Comparison of ENCODE assay signal across 10 mouse cellular contexts in the genomic region with DNA sequence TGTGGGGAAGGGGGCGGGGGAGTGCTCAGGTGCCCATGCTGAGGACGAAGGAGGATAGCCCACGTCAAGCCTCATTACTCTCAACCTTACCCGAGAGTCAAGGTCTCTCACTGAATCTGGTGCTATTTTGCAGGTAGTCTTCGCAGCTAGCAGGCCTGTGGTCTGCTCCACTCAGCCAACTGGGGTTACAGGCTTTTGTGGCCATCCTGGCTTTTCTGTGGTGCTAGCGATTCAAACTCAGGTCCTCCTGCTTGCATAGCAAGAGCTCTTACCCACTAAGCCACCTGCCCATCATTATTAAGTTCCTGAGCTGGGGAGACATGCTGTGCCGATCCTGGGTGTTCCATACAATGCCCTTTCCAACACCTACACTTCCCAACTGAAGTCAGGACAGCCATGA. TPM values are rescaled to one million over a fixed set of nuclear protein-coding genes. Genes with fewer than 3 reads are reported as not detected.
A peak's percentile ranks its signal among the peaks of the same experiment; 100 is the strongest.
DNase-seq lines count a peak whose midpoint lies in the region; ATAC-seq and TF ChIP-seq lines count a peak whose summit lies in the region.
"Had no signal": no experiment of that assay in that cellular context is flagged by ENCODE, and none has a peak within 500 bp of the region (broad histone marks: within the 10 kb centered on the region; RNA-seq: fewer than 3 reads in every experiment).

No protein-coding gene starts in this region.

- H3K36me3 ChIP-seq in heart, embryonic 15.5 days: no peaks in the 10 kb centered on the region
- H3K36me3 ChIP-seq in heart, embryonic 11.5 days (ENCODE audit: control insufficient read depth, insufficient read depth, low read length): no peaks in the 10 kb centered on the region
- H3K36me3 ChIP-seq in lung, embryonic 16.5 days (ENCODE audit: control insufficient read depth, insufficient read depth, low read length): no peaks in the 10 kb centered on the region
- no peaks in the 10 kb centered on the region for H3K36me3 ChIP-seq in lung, postnatal 0 days (ENCODE audit: insufficient read depth, low read length)
- H3K36me3 ChIP-seq in forebrain, embryonic 11.5 days (ENCODE audit: control insufficient read depth, insufficient read depth, low read length): no peaks in the 10 kb centered on the region
- no peaks in the 10 kb centered on the region for H3K36me3 ChIP-seq in hindbrain, postnatal 0 days (ENCODE audit: insufficient read depth, low read length)
- H3K36me3 ChIP-seq: limb, embryonic 15.5 days; midbrain, embryonic 12.5 days had no signal

- DNase-seq in lung, postnatal 0 days (ENCODE audit: low spot score): no peak
- DNase-seq in forebrain, embryonic 11.5 days (ENCODE audit: low spot score): peak; percentile 46
- no peak for DNase-seq in hindbrain, postnatal 0 days (ENCODE audit: low spot score)
- DNase-seq in thymus, postnatal 14 days: no peak
- DNase-seq in liver: no peak

- H3K9ac ChIP-seq in heart, embryonic 15.5 days: no peak overlapping the region
- H3K9ac ChIP-seq in heart, embryonic 11.5 days (ENCODE audit: low read depth, low read length): no peak overlapping the region
- no peak overlapping the region for H3K9ac ChIP-seq in lung, embryonic 16.5 days (ENCODE audit: low read length)
- no peak overlapping the region for H3K9ac ChIP-seq in lung, postnatal 0 days (replicated peaks; ENCODE audit: low read depth)
- no peak overlapping the region for H3K9ac ChIP-seq in forebrain, embryonic 11.5 days (ENCODE audit: low read length)
- peak overlapping the region; percentile 14; the same call in 1 of the 2 replicates for H3K9ac ChIP-seq in hindbrain, postnatal 0 days (replicated peaks; ENCODE audit: low read length)
- H3K9ac ChIP-seq: limb, embryonic 15.5 days; midbrain, embryonic 12.5 days had no signal

- no peak for TF ChIP-seq EP300 in lung, postnatal 0 days (IDR thresholded peaks at IDR 0.05)

- H3K4me1 ChIP-seq in heart, embryonic 15.5 days (replicated peaks): peaks cover 29% of the 10 kb centered on the region
- peaks cover 22% of the 10 kb centered on the region for H3K4me1 ChIP-seq in heart, embryonic 11.5 days (ENCODE audit: control insufficient read depth, insufficient read depth, low read length)
- peaks cover 13% of the 10 kb centered on the region for H3K4me1 ChIP-seq in lung, embryonic 16.5 days (replicated peaks; ENCODE audit: control insufficient read depth, insufficient read depth, low read length)
- H3K4me1 ChIP-seq in lung, postnatal 0 days (ENCODE audit: insufficient read depth, low read depth, low read length): peaks cover 3% of the 10 kb centered on the region; the same call in 1 of the 2 replicates
- H3K4me1 ChIP-seq in forebrain, embryonic 11.5 days (replicated peaks; ENCODE audit: control insufficient read depth, insufficient read depth, low read length): peaks cover 6% of the 10 kb centered on the region; the same call in 1 of the 2 replicates
- peaks cover 9% of the 10 kb centered on the region for H3K4me1 ChIP-seq in hindbrain, postnatal 0 days (ENCODE audit: insufficient read depth, low read length)
- H3K4me1 ChIP-seq: limb, embryonic 15.5 days had no signal

- WGBS in heart, embryonic 15.5 days: 79% methylated on average over 7 of the region's 7 CpGs
- 80% methylated on average over 7 of the region's 7 CpGs for WGBS in heart, embryonic 11.5 days (ENCODE audit: insufficient replicate concordance)
- WGBS in lung, embryonic 16.5 days: 74% methylated on average over 7 of the region's 7 CpGs
- WGBS in lung, postnatal 0 days: 77% methylated on average over 7 of the region's 7 CpGs
- 72% methylated on average over 7 of the region's 7 CpGs for WGBS in forebrain, embryonic 11.5 days
- WGBS in hindbrain, postnatal 0 days: 68% methylated on average over 7 of the region's 7 CpGs

- no peaks in the 10 kb centered on the region for H3K27me3 ChIP-seq in heart, embryonic 15.5 days
- no peaks in the 10 kb centered on the region for H3K27me3 ChIP-seq in heart, embryonic 11.5 days (ENCODE audit: control insufficient read depth, insufficient read depth, low read length)
- H3K27me3 ChIP-seq in lung, embryonic 16.5 days (ENCODE audit: control insufficient read depth, insufficient read depth, low read depth, low read length): no peaks in the 10 kb centered on the region
- H3K27me3 ChIP-seq in lung, postnatal 0 days (replicated peaks; ENCODE audit: insufficient read depth, low read length): no peaks in the 10 kb centered on the region
- H3K27me3 ChIP-seq in forebrain, embryonic 11.5 days (ENCODE audit: control insufficient read depth, insufficient read depth, low read length): no peaks in the 10 kb centered on the region
- H3K27me3 ChIP-seq in hindbrain, postnatal 0 days (ENCODE audit: insufficient read depth, low read length): no peaks in the 10 kb centered on the region
- H3K27me3 ChIP-seq: limb, embryonic 15.5 days; midbrain, embryonic 12.5 days had no signal

- H3K27ac ChIP-seq in heart, embryonic 15.5 days: peak overlapping the region; percentile 12
- H3K27ac ChIP-seq in heart, embryonic 11.5 days (ENCODE audit: low read depth, low read length): no peak overlapping the region
- H3K27ac ChIP-seq in lung, embryonic 16.5 days (ENCODE audit: low read length): peak overlapping the region; percentile 70; the same call in 1 of the 2 replicates
- H3K27ac ChIP-seq in lung, postnatal 0 days (ENCODE audit: low read length): no peak overlapping the region; the same call in 1 of the 2 replicates
- no peak overlapping the region for H3K27ac ChIP-seq in forebrain, embryonic 11.5 days (ENCODE audit: low read depth, low read length)
- peak overlapping the region; percentile 41; the same call in 1 of the 2 replicates for H3K27ac ChIP-seq in hindbrain, postnatal 0 days
- H3K27ac ChIP-seq: limb, embryonic 15.5 days had no signal

- H3K4me3 ChIP-seq in heart, embryonic 15.5 days: no peak overlapping the region
- no peak overlapping the region for H3K4me3 ChIP-seq in heart, embryonic 11.5 days (ENCODE audit: low read depth, low read length)
- no peak overlapping the region for H3K4me3 ChIP-seq in lung, embryonic 16.5 days (ENCODE audit: low read length)
- no peak overlapping the region for H3K4me3 ChIP-seq in lung, postnatal 0 days (ENCODE audit: low read depth, low read length)
- no peak overlapping the region for H3K4me3 ChIP-seq in forebrain, embryonic 11.5 days (ENCODE audit: low read depth, low read length)
- H3K4me3 ChIP-seq in hindbrain, postnatal 0 days (ENCODE audit: low read length): no peak overlapping the region
- H3K4me3 ChIP-seq: limb, embryonic 15.5 days; midbrain, embryonic 12.5 days had no signal

- H3K9me3 ChIP-seq in heart, embryonic 15.5 days (replicated peaks): no peaks in the 10 kb centered on the region
- H3K9me3 ChIP-seq in heart, embryonic 11.5 days (replicated peaks; ENCODE audit: control insufficient read depth, low read length): no peaks in the 10 kb centered on the region
- H3K9me3 ChIP-seq in lung, embryonic 16.5 days (ENCODE audit: control insufficient read depth, low read length): no peaks in the 10 kb centered on the region
- H3K9me3 ChIP-seq in lung, postnatal 0 days (ENCODE audit: low read length): no peaks in the 10 kb centered on the region
- H3K9me3 ChIP-seq in forebrain, embryonic 11.5 days (ENCODE audit: control insufficient read depth, low read length): no peaks in the 10 kb centered on the region
- no peaks in the 10 kb centered on the region for H3K9me3 ChIP-seq in hindbrain, postnatal 0 days (ENCODE audit: low read length)
- H3K9me3 ChIP-seq: limb, embryonic 15.5 days; midbrain, embryonic 12.5 days had no signal

- no peak for TF ChIP-seq CTCF in lung, postnatal 0 days (IDR thresholded peaks at IDR 0.05)
- TF ChIP-seq CTCF in hindbrain, postnatal 0 days (IDR thresholded peaks at IDR 0.05; ENCODE audit: low read depth): no peak

- H3K4me2 ChIP-seq in heart, embryonic 15.5 days: no peak overlapping the region
- no peak overlapping the region for H3K4me2 ChIP-seq in heart, embryonic 11.5 days
- no peak overlapping the region for H3K4me2 ChIP-seq in lung, embryonic 16.5 days (ENCODE audit: low read depth, low read length)
- H3K4me2 ChIP-seq in lung, postnatal 0 days (replicated peaks; ENCODE audit: low read depth, low read length): no peak overlapping the region
- no peak overlapping the region for H3K4me2 ChIP-seq in forebrain, embryonic 11.5 days (ENCODE audit: low read depth, low read length, severe bottlenecking)
- no peak overlapping the region for H3K4me2 ChIP-seq in hindbrain, postnatal 0 days (ENCODE audit: low read depth, low read length)
- H3K4me2 ChIP-seq: limb, embryonic 15.5 days; midbrain, embryonic 12.5 days had no signal

- no peak for ATAC-seq in heart, embryonic 15.5 days (replicated peaks; ENCODE audit: insufficient number of reproducible peaks, insufficient read depth, low FRiP score, low read depth)
- no peak for ATAC-seq in heart, embryonic 11.5 days (replicated peaks; ENCODE audit: insufficient number of reproducible peaks, low FRiP score, low TSS enrichment)
- ATAC-seq in lung, embryonic 16.5 days (ENCODE audit: low read depth): peak; percentile 8; the same call in 1 of the 2 replicates
- ATAC-seq in lung, postnatal 0 days: no peak
- no peak for ATAC-seq in forebrain, embryonic 11.5 days (replicated peaks; ENCODE audit: low FRiP score)
- ATAC-seq in hindbrain, postnatal 0 days: no peak

RNA-seq across cellular contexts. Expression of a gene that starts 55.7 kb away (rescaled TPM):
- 22.3 and 23.9 TPM in 2 replicates for polyA plus RNA-seq in heart, embryonic 15.5 days (2015; fragmentation: Nextera tagmentation; extraction: Ambion mirVana)
- polyA plus RNA-seq in heart, embryonic 11.5 days (2014; fragmentation: Nextera tagmentation; extraction: Ambion mirVana): 48.9 and 63.7 TPM in 2 replicates
- 16.8 TPM in 2 replicates for polyA plus RNA-seq in lung, embryonic 16.5 days (2015; fragmentation: Nextera tagmentation; extraction: Ambion mirVana)
- 15.3 and 16.7 TPM in 2 replicates for polyA plus RNA-seq in lung, postnatal 0 days (2015; fragmentation: Nextera tagmentation; extraction: Ambion mirVana)
- 10.7 and 12.9 TPM in 2 replicates for polyA plus RNA-seq in forebrain, embryonic 11.5 days (2014; fragmentation: Nextera tagmentation; extraction: Ambion mirVana)
- 67.1 and 77.1 TPM in 2 replicates for total RNA-seq in hindbrain, postnatal 0 days (2014; rRNA removed)
- 52.2 and 55.5 TPM in 2 replicates for polyA plus RNA-seq in hindbrain, postnatal 0 days (2015; fragmentation: Nextera tagmentation; extraction: Ambion mirVana)

Comparison
In these comparisons a context has a peak if more than half of its experiments do, and no peak if none do; other contexts are left out.
1. H3K27ac ChIP-seq: peak in heart, embryonic 15.5 days (single experiment), lung, embryonic 16.5 days (single experiment) and hindbrain, postnatal 0 days (single experiment); none in heart, embryonic 11.5 days (single experiment), lung, postnatal 0 days (single experiment) and forebrain, embryonic 11.5 days (single experiment).